Mouse (Mus musculus) myocyte (in vitro differentiated cells): ENCODE measurements around the gene Gm21987.

Source experiments
- CEBPB ChIP-seq: IDR thresholded peaks from 2 replicates; pipeline ENCODE4 v1.6.1; 2011; ENCODE audit warnings: mild to moderate bottlenecking, moderate library complexity; ENCODE audit not compliant: poor library complexity, insufficient read depth, severe bottlenecking
- E2F4 ChIP-seq: IDR thresholded peaks from one replicate; pipeline ENCODE4 v1.6.1; 2011; ENCODE audit warnings: mild to moderate bottlenecking, control low read depth, moderate library complexity; ENCODE audit not compliant: insufficient read depth
- MAX ChIP-seq: IDR thresholded peaks from one replicate; pipeline ENCODE4 v1.6.1; 2011; ENCODE audit warnings: low read depth, mild to moderate bottlenecking, control low read depth
- MYOD1 ChIP-seq, 3 experiments: IDR thresholded peaks; one replicate each; pipeline ENCODE4 v1.6.1; 2011; ENCODE audit warnings: control low read depth in 2 of 3, low read depth in 2 of 3, mild to moderate bottlenecking in 2 of 3, moderate library complexity in 1 of 3; ENCODE audit not compliant: insufficient read length in 2 of 3, control insufficient read depth in 1 of 3
- MYOG ChIP-seq, 3 experiments: IDR thresholded peaks; one replicate each; pipeline ENCODE4 v1.6.1; 2011; ENCODE audit warnings: control low read depth in 2 of 3, low read depth in 2 of 3, mild to moderate bottlenecking in 2 of 3; ENCODE audit not compliant: insufficient read length in 2 of 3, control insufficient read depth in 1 of 3, insufficient read depth in 1 of 3
- POLR2A ChIP-seq: IDR thresholded peaks from one replicate; pipeline ENCODE4 v1.6.1; 2011; ENCODE audit warnings: low read depth, mild to moderate bottlenecking, control low read depth, moderate library complexity; ENCODE audit not compliant: insufficient read length
- POLR2AphosphoS2 ChIP-seq: IDR thresholded peaks from one replicate; pipeline ENCODE4 v1.6.1; 2011; ENCODE audit warnings: low read depth, control low read depth; ENCODE audit not compliant: insufficient read length
- REST ChIP-seq: IDR thresholded peaks from one replicate; pipeline ENCODE4 v1.6.1; 2011; ENCODE audit warnings: mild to moderate bottlenecking, control low read depth, moderate library complexity; ENCODE audit not compliant: insufficient read depth, insufficient read length
- SRF ChIP-seq: IDR thresholded peaks from one replicate; pipeline ENCODE4 v1.6.1; 2011; ENCODE audit warnings: low read depth; ENCODE audit not compliant: control insufficient read depth, insufficient read length
- TCF12 ChIP-seq: IDR thresholded peaks from one replicate; pipeline ENCODE4 v1.6.1; 2011; ENCODE audit warnings: mild to moderate bottlenecking, control low read depth; ENCODE audit not compliant: poor library complexity, insufficient read depth, severe bottlenecking
- TCF3 ChIP-seq: IDR thresholded peaks from one replicate; pipeline ENCODE4 v1.6.1; 2011; ENCODE audit warnings: low read depth, control low read depth; ENCODE audit not compliant: insufficient read length
- USF1 ChIP-seq: IDR thresholded peaks from one replicate; pipeline ENCODE4 v1.6.1; 2011; ENCODE audit warnings: low read depth, mild to moderate bottlenecking, control low read depth, moderate library complexity

DNA sequence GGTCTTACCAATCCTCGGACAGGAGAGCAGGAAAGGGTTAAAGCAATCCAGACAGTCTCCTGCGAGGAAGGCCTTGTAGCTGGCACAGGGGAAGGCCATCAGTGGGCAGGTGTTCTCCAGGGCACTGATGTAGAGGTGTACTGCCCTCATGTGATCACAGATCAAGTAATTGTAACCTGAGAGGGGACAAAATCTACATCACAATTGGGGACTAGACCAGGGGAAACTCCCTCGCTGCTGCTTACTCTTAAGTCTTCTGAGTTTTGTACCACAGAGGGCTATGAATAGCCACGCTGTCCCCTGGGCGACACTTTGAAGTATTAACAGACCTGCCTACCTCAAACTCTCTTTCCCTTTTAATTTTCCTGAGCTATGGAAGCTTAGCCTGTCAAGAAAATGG is 60.7 kb downstream of the Gm21987 start:
- TF ChIP-seq E2F4 (no peak), TCF12 (no peak), POLR2A (no peak), CEBPB (no peak), POLR2AphosphoS2 (no peak), MYOD1 (IDR thresholded peaks at IDR 0.05; ENCODE audit: control insufficient read depth in 1 of 3, insufficient read length in 2 of 3, low read depth in 2 of 3) (no peak), USF1 (no peak), MAX (no peak), SRF (no peak), MYOG (IDR thresholded peaks at IDR 0.05; ENCODE audit: control insufficient read depth in 1 of 3, insufficient read depth in 1 of 3, insufficient read length in 2 of 3, low read depth in 2 of 3) (no peak), REST (no peak), TCF3 (no peak)
